Mouse (Mus musculus): Measurements from ENCODE around the gene U2af1. TPM values are rescaled to one million over a fixed set of nuclear protein-coding genes. Genes with fewer than 3 reads are reported as not detected.
"Not testable (repeated sequence)": the region's sequence is repeated elsewhere in the genome, so short reads cannot be mapped to it uniquely, and the experiment has no call there.

The U2af1 gene
- polyA plus RNA-seq, 1 experiment = 80.5 TPM

DNA sequence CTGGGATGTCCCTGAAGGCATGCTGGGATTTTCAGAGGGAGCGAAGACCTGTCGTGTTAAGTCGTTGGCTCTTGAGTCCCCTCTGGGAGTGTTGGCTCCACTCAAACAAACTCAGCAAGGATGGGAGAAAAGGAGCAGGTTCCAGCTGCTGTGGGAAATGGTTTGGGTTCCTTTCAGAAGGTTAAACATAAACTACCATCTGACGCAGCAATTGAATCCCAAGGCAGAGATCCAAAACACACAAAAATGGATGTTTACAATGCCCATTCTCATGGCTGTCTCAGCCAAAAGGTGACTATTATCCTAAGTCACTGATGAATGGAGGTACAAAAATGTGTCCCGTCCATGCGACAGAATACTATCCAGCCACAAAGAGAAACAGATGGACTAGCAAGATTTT, 25.7 kb downstream of the U2af1 start:
- no peak overlapping the region for H3K27ac ChIP-seq (ENCODE audit: insufficient read depth, low read depth, low read length)
- H3K4me1 ChIP-seq (ENCODE audit: control insufficient read depth, insufficient read depth, low read length) = 0 out of 2 replicates have a peak, but pooled peaks cover 7% of the 10 kb centered on the region
- no peak for TF ChIP-seq POLR2A (IDR thresholded peaks at IDR 0.05; ENCODE audit: borderline replicate concordance, low read depth, low read length)
- no peak for TF ChIP-seq CTCF (IDR thresholded peaks at IDR 0.05; ENCODE audit: low read depth, low read length)
- no peak overlapping the region for H3K4me3 ChIP-seq (ENCODE audit: insufficient read depth, low read length)

DNA sequence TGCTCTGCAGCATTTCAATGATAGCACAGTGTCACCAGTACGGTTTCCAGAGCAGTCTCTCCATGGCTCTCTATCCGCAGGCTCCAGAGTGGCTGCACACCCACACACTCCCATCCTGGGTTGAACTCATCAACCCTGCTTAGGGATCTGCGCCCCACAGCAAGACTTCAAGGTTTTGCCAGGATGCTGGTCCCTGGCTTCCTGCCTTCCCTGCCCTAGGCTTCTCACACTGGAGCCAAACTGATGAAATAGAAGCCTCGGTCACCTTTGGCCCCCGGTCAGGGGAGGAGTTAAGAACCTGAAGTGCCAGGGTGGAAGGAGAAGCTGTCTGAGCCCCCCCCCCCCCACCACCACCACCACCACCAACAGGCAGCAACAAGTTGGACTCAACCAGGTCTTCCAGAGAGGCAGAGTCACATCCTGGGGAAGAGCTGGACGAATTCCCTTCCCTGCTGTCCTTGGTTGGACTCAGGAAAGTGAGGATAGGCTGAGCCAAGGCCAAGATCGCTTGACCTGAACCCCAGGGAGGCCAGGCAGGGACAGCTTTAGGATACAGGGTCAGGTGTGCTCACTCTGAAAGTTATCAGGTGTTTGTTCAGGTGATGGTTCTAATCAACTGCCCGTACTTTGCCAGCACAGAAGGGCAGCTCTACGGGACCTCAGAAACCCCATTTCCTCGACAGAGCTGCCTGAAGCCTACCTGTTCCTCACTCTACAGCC, 27.5 kb downstream of the U2af1 start:
- Histone ChIP-seq H3K4me1 (ENCODE audit: control insufficient read depth, insufficient read depth, low read length) (0 out of 2 replicates have a peak, but pooled peaks cover 3% of the 10 kb centered on the region), H3K27ac (ENCODE audit: insufficient read depth, low read depth, low read length) (no peak overlapping the region), H3K4me3 (ENCODE audit: insufficient read depth, low read length) (no peak overlapping the region)
- no peak for TF ChIP-seq POLR2A (IDR thresholded peaks at IDR 0.05; ENCODE audit: borderline replicate concordance, low read depth, low read length)
- no peak for TF ChIP-seq CTCF (IDR thresholded peaks at IDR 0.05; ENCODE audit: low read depth, low read length)

DNA sequence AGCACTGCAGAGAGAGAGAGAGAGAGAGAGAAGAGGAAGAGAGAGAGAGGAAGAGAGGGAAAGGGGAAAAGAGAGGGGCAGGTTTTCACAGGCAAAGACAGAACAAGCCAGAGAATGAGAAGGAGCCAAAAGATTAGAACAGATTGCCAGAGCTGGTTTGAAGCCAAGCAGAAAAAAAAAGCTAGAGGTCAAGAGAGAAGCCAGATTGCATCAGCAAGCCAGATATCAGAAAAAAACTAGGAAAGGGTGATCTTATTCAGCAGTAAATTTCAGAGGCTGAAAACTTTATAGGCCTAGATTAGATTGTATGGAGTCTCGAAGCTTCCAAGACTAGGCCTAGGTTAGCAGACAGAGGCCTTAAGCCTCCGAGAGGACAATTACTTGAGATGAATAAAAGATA, 30.7 kb downstream of the U2af1 start:
- Histone ChIP-seq H3K4me3 (ENCODE audit: insufficient read depth, low read length) (no peak overlapping the region), H3K27ac (ENCODE audit: insufficient read depth, low read depth, low read length) (no peak overlapping the region), H3K4me1 (ENCODE audit: control insufficient read depth, insufficient read depth, low read length) (no peaks in the 10 kb centered on the region)
- TF ChIP-seq POLR2A (IDR thresholded peaks at IDR 0.05; ENCODE audit: borderline replicate concordance, low read depth, low read length) = no peak
- no peak for TF ChIP-seq CTCF (IDR thresholded peaks at IDR 0.05; ENCODE audit: low read depth, low read length)

GRCm38 (mm10) chr17:31623101-31623500, 35.6 kb downstream of the U2af1 start:
- Histone ChIP-seq H3K27ac (ENCODE audit: insufficient read depth, low read depth, low read length) (no peak overlapping the region), H3K4me1 (ENCODE audit: control insufficient read depth, insufficient read depth, low read length) (no peaks in the 10 kb centered on the region), H3K4me3 (ENCODE audit: insufficient read depth, low read length) (no peak overlapping the region)
- no peak for TF ChIP-seq CTCF (IDR thresholded peaks at IDR 0.05; ENCODE audit: low read depth, low read length)
- TF ChIP-seq POLR2A (IDR thresholded peaks at IDR 0.05; ENCODE audit: borderline replicate concordance, low read depth, low read length) = no peak

GRCm38 (mm10) chr17:31613086-31613755, 45.5 kb downstream of the U2af1 start:
- no peak overlapping the region for H3K27ac ChIP-seq (ENCODE audit: insufficient read depth, low read depth, low read length)
- no peaks in the 10 kb centered on the region for H3K4me1 ChIP-seq (ENCODE audit: control insufficient read depth, insufficient read depth, low read length)
- H3K4me3 ChIP-seq (ENCODE audit: insufficient read depth, low read length) = no peak overlapping the region
- TF ChIP-seq POLR2A (IDR thresholded peaks at IDR 0.05; ENCODE audit: borderline replicate concordance, low read depth, low read length) (no peak), CTCF (IDR thresholded peaks at IDR 0.05; ENCODE audit: low read depth, low read length) (no peak)

DNA sequence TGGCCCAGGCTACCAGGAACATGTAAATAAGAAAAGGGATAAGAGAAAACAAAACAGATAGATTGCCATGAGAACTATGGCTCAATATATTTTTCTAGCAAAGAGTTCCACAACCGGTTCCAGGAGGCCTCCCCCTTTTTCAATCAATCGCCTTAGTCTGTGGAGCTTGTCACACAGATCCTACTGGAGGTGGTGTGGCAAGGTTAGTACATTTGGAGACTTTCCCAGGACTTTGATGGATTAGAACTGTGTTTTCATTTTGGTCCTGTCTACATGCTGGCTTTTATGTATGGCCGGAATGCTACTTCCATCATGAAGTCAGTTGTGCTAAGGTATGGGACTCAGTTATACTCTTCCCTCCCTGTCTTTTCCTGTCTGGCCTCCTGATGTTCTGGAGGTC, 48.8 kb downstream of the U2af1 start:
- Histone ChIP-seq H3K27ac (ENCODE audit: insufficient read depth, low read depth, low read length) (no peak overlapping the region), H3K4me1 (ENCODE audit: control insufficient read depth, insufficient read depth, low read length) (no peaks in the 10 kb centered on the region), H3K4me3 (ENCODE audit: insufficient read depth, low read length) (no peak overlapping the region)
- TF ChIP-seq CTCF (IDR thresholded peaks at IDR 0.05; ENCODE audit: low read depth, low read length) = no peak

GRCm38 (mm10) chr17:31609173-31609572, 49.5 kb downstream of the U2af1 start:
- H3K4me1 ChIP-seq (ENCODE audit: control insufficient read depth, insufficient read depth, low read length); H3K4me3 ChIP-seq (ENCODE audit: insufficient read depth, low read length); H3K27ac ChIP-seq (ENCODE audit: insufficient read depth, low read depth, low read length): not testable (repeated sequence)

DNA sequence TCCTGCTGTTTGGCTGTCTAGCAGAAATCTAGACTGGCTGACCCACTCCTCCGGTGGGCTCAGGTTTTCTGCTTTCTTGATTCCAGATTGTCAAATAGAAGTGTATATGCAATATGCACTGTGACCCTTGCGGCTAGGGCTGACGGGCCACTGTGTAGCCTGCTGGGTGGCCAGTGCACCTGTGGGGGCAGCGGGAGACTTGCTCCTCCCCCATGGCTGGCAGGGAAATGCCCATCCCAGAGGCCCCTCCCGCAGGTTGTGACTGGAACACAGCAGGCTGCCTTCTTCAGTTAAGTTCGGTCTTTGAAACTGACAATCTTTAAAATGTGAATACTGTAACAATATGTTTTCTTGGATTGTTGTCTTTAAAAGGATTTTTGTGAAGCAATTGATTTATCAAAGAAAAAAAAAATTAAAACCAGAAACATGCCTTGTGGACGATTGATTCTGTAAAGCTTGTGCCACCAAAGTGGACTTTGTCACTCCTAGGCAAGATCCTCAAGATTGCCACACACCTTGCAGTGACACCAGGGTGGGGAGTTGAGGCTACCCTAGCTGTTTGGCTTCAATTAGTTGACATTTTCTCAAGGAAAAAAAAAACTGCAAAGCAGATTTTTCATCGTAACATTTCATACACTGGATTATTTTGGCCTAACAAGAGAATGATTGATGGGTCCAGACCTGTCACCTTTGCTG, 51.3 kb downstream of the U2af1 start:
- Histone ChIP-seq H3K4me3 (ENCODE audit: insufficient read depth, low read length) (no peak overlapping the region), H3K27ac (ENCODE audit: insufficient read depth, low read depth, low read length) (no peak overlapping the region), H3K4me1 (ENCODE audit: control insufficient read depth, insufficient read depth, low read length) (no peaks in the 10 kb centered on the region)
- no peak for TF ChIP-seq CTCF (IDR thresholded peaks at IDR 0.05; ENCODE audit: low read depth, low read length)
- no peak for TF ChIP-seq POLR2A (IDR thresholded peaks at IDR 0.05; ENCODE audit: borderline replicate concordance, low read depth, low read length)

GRCm38 (mm10) chr17:31606424-31606823, 52.3 kb downstream of the U2af1 start:
- H3K4me3 ChIP-seq (ENCODE audit: insufficient read depth, low read length) = no peak overlapping the region
- no peak overlapping the region for H3K27ac ChIP-seq (ENCODE audit: insufficient read depth, low read depth, low read length)
- H3K4me1 ChIP-seq (ENCODE audit: control insufficient read depth, insufficient read depth, low read length) = no peaks in the 10 kb centered on the region
- TF ChIP-seq CTCF (IDR thresholded peaks at IDR 0.05; ENCODE audit: low read depth, low read length) (no peak), POLR2A (IDR thresholded peaks at IDR 0.05; ENCODE audit: borderline replicate concordance, low read depth, low read length) (no peak)

DNA sequence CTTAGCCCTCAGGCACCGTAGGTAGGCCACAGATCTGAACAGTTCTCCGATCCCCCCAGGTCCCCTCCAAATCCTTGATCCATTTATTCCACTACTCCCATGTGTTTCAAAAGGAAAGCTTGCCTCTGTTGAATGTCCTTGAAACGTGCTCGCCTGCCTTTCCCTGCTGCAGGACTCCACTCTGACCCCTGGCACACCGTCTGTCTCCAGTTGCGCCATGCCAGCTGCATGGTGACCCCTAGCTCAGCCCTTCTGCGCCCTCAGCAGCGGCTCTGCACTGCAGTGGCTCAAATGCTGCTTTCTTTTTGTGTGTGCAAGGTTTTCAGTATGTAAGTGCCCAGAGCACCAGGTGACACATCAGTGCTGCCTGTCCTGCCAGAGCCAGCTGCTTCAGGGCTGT, 60.1 kb downstream of the U2af1 start:
- TF ChIP-seq POLR2A (IDR thresholded peaks at IDR 0.05; ENCODE audit: borderline replicate concordance, low read depth, low read length) (no peak), CTCF (IDR thresholded peaks at IDR 0.05; ENCODE audit: low read depth, low read length) (no peak)

More for the DNA sequence above, 60.1 kb downstream of the U2af1 start:
- peaks cover 15% of the 10 kb centered on the region for H3K4me1 ChIP-seq (ENCODE audit: control insufficient read depth, insufficient read depth, low read length)
- H3K4me3 ChIP-seq (ENCODE audit: insufficient read depth, low read length) = no peak overlapping the region
- H3K27ac ChIP-seq (ENCODE audit: insufficient read depth, low read depth, low read length) = no peak overlapping the region

Measured in bone marrow macrophage, adult 2 months (primary cell).